Mouse (Mus musculus) CH12.LX (cell line): ENCODE measurements around the gene Nup153.

Experiments used
- CHD1 ChIP-seq: IDR thresholded peaks from 2 replicates; pipeline ENCODE4 v1.6.1; 2012; ENCODE audit warnings: low read depth, low read length, improper control_type of control experiment, inconsistent platforms
- CTCF ChIP-seq, 2 experiments: IDR thresholded peaks in 1 of 2; conservative IDR thresholded peaks in 1 of 2; 2 replicates each; pipeline ENCODE4 v1.5.1; 2011 to 2012; ENCODE audit warnings: low read depth in 2 of 2, low read length in 2 of 2, improper control_type of control experiment in 1 of 2, inconsistent platforms in 1 of 2, mild to moderate bottlenecking in 1 of 2, moderate library complexity in 1 of 2
- MAFK ChIP-seq: IDR thresholded peaks from 2 replicates; pipeline ENCODE4 v1.6.1; 2011; ENCODE audit warnings: low read length, improper control_type of control experiment; ENCODE audit not compliant: insufficient replicate concordance
- MAX ChIP-seq: IDR thresholded peaks from 2 replicates; pipeline ENCODE4 v1.6.1; 2011; ENCODE audit warnings: low read length, improper control_type of control experiment
- POLR2A ChIP-seq: IDR thresholded peaks from 2 replicates; pipeline ENCODE4 v1.6.1; 2011; ENCODE audit warnings: low read depth, mild to moderate bottlenecking, improper control_type of control experiment, low read length
- USF1 ChIP-seq: IDR thresholded peaks from 2 replicates; pipeline ENCODE4 v1.6.1; 2014; ENCODE audit warnings: low read depth, mild to moderate bottlenecking, inconsistent platforms, low read length, improper control_type of control experiment
- ZKSCAN1 ChIP-seq: IDR thresholded peaks from 2 replicates; pipeline ENCODE4 v1.6.1; 2012; ENCODE audit warnings: low read depth, inconsistent platforms, low read length, improper control_type of control experiment, borderline replicate concordance

GRCm38 (mm10) chr13:46669620-46670271, 58.0 kb downstream of the Nup153 start:
- TF ChIP-seq MAFK (no peak), CTCF (conservative IDR thresholded peaks at IDR 0.05 in 1 of 2, IDR thresholded peaks at IDR 0.05 in 1 of 2; ENCODE audit: low read depth in 2 of 2, low read length in 2 of 2) (peak in 1 of 2 experiments; percentile 15; a peak in 1 of 4 replicates), POLR2A (no peak), MAX (no peak), USF1 (no peak), CHD1 (no peak), ZKSCAN1 (no peak)
